Mouse (Mus musculus): ENCODE measurements around the gene Nckap5l.

DNA sequence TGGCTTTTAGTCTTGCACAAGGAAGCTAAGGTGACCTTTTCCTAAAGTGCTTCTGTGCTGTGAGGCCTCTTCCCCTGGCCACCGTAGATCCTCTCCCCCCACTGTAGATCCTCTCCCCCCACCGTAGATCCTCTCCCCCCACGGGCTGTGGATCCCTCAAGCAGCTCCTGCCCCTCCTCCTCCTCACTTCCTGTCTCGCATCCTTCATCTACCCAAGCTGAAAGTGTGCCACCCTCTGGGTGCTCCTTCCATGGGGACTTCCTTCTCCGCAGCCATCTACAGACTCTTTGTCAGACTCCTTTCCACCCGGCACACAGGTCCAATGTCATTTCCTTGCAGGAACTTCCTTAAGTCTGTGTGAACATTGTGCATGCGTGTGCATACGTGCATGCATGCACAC lies 27.2 kb downstream of the Nckap5l start:
- TF ChIP-seq TAL1 (IDR thresholded peaks at IDR 0.05; ENCODE audit: low read length) (no peak), GATA1 (IDR thresholded peaks at IDR 0.05; ENCODE audit: low read length) (no peak)

Data from erythroblast, embryonic 14.5 days (primary cell).